Comparison of ENCODE assay signal across 15 mouse cellular contexts in genomic region chr16:96249635-96250034, GRCm38 (mm10). TPM values are rescaled to one million over a fixed set of nuclear protein-coding genes. Genes with fewer than 3 reads are reported as not detected.
DNase-seq lines count a peak whose midpoint lies in the region; ATAC-seq and TF ChIP-seq lines count a peak whose summit lies in the region.
"Had no signal": no experiment of that assay in that cellular context is flagged by ENCODE, and none has a peak within 500 bp of the region (broad histone marks: within the 10 kb centered on the region; RNA-seq: fewer than 3 reads in every experiment).

No protein-coding gene starts in this region.

- no peaks in the 10 kb centered on the region for H3K36me3 ChIP-seq in forebrain, embryonic 12.5 days (replicated peaks)
- H3K36me3 ChIP-seq in forebrain, embryonic 10.5 days (replicated peaks): no peaks in the 10 kb centered on the region
- no peaks in the 10 kb centered on the region for H3K36me3 ChIP-seq in midbrain, postnatal 0 days (ENCODE audit: insufficient read depth, low read length)
- H3K36me3 ChIP-seq in midbrain, embryonic 16.5 days (ENCODE audit: control insufficient read depth, insufficient read depth, low read length): no peaks in the 10 kb centered on the region
- H3K36me3 ChIP-seq in stomach, postnatal 0 days (ENCODE audit: control insufficient read depth, insufficient read depth, low read length): no peaks in the 10 kb centered on the region
- H3K36me3 ChIP-seq: G1E; neural tube, embryonic 12.5 days had no signal

- no peak for TF ChIP-seq CTCF in midbrain, postnatal 0 days (IDR thresholded peaks at IDR 0.05)
- no peak for TF ChIP-seq CTCF in layer of hippocampus, adult 2 months (conservative IDR thresholded peaks at IDR 0.05)
- TF ChIP-seq CTCF in stomach, postnatal 0 days (IDR thresholded peaks at IDR 0.05; ENCODE audit: low read depth): no peak

- ATAC-seq in forebrain, embryonic 12.5 days (ENCODE audit: low FRiP score): peak; percentile 46; the same call in 1 of the 2 replicates
- no peak for ATAC-seq in midbrain, postnatal 0 days (ENCODE audit: low FRiP score)
- no peak for ATAC-seq in midbrain, embryonic 16.5 days
- no peak for ATAC-seq in stomach, postnatal 0 days (ENCODE audit: low FRiP score, low TSS enrichment)

- H3K9me3 ChIP-seq in forebrain, embryonic 12.5 days: peaks cover 6% of the 10 kb centered on the region
- peaks cover 2% of the 10 kb centered on the region; the same call in 1 of the 2 replicates for H3K9me3 ChIP-seq in forebrain, embryonic 10.5 days
- H3K9me3 ChIP-seq in midbrain, postnatal 0 days (ENCODE audit: low read length): no peaks in the 10 kb centered on the region
- H3K9me3 ChIP-seq in midbrain, embryonic 16.5 days (replicated peaks; ENCODE audit: control insufficient read depth, low read length, poor library complexity, severe bottlenecking): no peaks in the 10 kb centered on the region
- no peaks in the 10 kb centered on the region for H3K9me3 ChIP-seq in stomach, postnatal 0 days (ENCODE audit: control insufficient read depth, low read length)

- no peaks in the 10 kb centered on the region for H3K4me1 ChIP-seq in forebrain, embryonic 12.5 days
- H3K4me1 ChIP-seq in forebrain, embryonic 10.5 days: no peaks in the 10 kb centered on the region
- H3K4me1 ChIP-seq in midbrain, postnatal 0 days (ENCODE audit: insufficient read depth, low read length): no peaks in the 10 kb centered on the region
- no peaks in the 10 kb centered on the region for H3K4me1 ChIP-seq in midbrain, embryonic 16.5 days (ENCODE audit: control insufficient read depth, insufficient read depth, low read length)
- no peaks in the 10 kb centered on the region for H3K4me1 ChIP-seq in stomach, postnatal 0 days (replicated peaks; ENCODE audit: control insufficient read depth, insufficient read depth)
- H3K4me1 ChIP-seq: neural tube, embryonic 12.5 days had no signal

- H3K27ac ChIP-seq in forebrain, embryonic 12.5 days: no peak overlapping the region
- no peak overlapping the region for H3K27ac ChIP-seq in forebrain, embryonic 10.5 days
- no peak overlapping the region for H3K27ac ChIP-seq in midbrain, postnatal 0 days (ENCODE audit: low read depth, low read length)
- no peak overlapping the region for H3K27ac ChIP-seq in midbrain, embryonic 16.5 days (ENCODE audit: low read length)
- H3K27ac ChIP-seq in layer of hippocampus, adult 2 months: peak overlapping the region; percentile 77
- no peak overlapping the region for H3K27ac ChIP-seq in stomach, postnatal 0 days (replicated peaks)
- H3K27ac ChIP-seq: neural tube, embryonic 12.5 days had no signal

- H3K27me3 ChIP-seq in forebrain, embryonic 12.5 days: no peaks in the 10 kb centered on the region
- no peaks in the 10 kb centered on the region for H3K27me3 ChIP-seq in forebrain, embryonic 10.5 days (ENCODE audit: poor library complexity, severe bottlenecking)
- H3K27me3 ChIP-seq in midbrain, postnatal 0 days (ENCODE audit: insufficient read depth, low read length): no peaks in the 10 kb centered on the region
- no peaks in the 10 kb centered on the region for H3K27me3 ChIP-seq in midbrain, embryonic 16.5 days (ENCODE audit: control insufficient read depth, insufficient read depth, low read depth, low read length)
- H3K27me3 ChIP-seq in stomach, postnatal 0 days (ENCODE audit: control insufficient read depth, insufficient read depth, low read length): no peaks in the 10 kb centered on the region
- H3K27me3 ChIP-seq: neural tube, embryonic 12.5 days had no signal

- no peak overlapping the region for H3K4me2 ChIP-seq in forebrain, embryonic 12.5 days
- no peak overlapping the region for H3K4me2 ChIP-seq in midbrain, postnatal 0 days (ENCODE audit: low read depth, low read length, poor library complexity, severe bottlenecking)
- H3K4me2 ChIP-seq in midbrain, embryonic 16.5 days (ENCODE audit: low read length): no peak overlapping the region
- no peak overlapping the region for H3K4me2 ChIP-seq in stomach, postnatal 0 days (replicated peaks; ENCODE audit: low read depth)
- H3K4me2 ChIP-seq: liver, embryonic 11.5 days; neural tube, embryonic 12.5 days had no signal

- no peak for DNase-seq in forebrain, embryonic 10.5 days (ENCODE audit: extremely low spot score, low spot score)
- peak; percentile 90 for DNase-seq in midbrain, postnatal 0 days (ENCODE audit: low spot score)
- DNase-seq in layer of hippocampus, adult 2 months (ENCODE audit: low spot score in 2 of 2): peak; percentile 63 to 85
- peak; percentile 11 for DNase-seq in stomach, postnatal 0 days (ENCODE audit: low spot score)
- DNase-seq in thymus, postnatal 10 days (ENCODE audit: low spot score in 2 of 2): no peak
- no peak for DNase-seq in spleen, adult 18-20 months
- DNase-seq: adrenal gland, postnatal 10 days; kidney, postnatal 14 days; thymus, postnatal 36 days had no signal

- H3K9ac ChIP-seq in forebrain, embryonic 12.5 days: no peak overlapping the region
- no peak overlapping the region for H3K9ac ChIP-seq in midbrain, postnatal 0 days (replicated peaks; ENCODE audit: low read length, poor library complexity, severe bottlenecking)
- H3K9ac ChIP-seq in midbrain, embryonic 16.5 days (ENCODE audit: low read depth, low read length): no peak overlapping the region
- no peak overlapping the region for H3K9ac ChIP-seq in stomach, postnatal 0 days (ENCODE audit: low read length)
- H3K9ac ChIP-seq: neural tube, embryonic 12.5 days had no signal

- WGBS in forebrain, embryonic 12.5 days: 81% methylated on average over 7 of the region's 7 CpGs
- WGBS in forebrain, embryonic 10.5 days: 91% methylated on average over 7 of the region's 7 CpGs
- 85% methylated on average over 7 of the region's 7 CpGs for WGBS in midbrain, postnatal 0 days
- 72% methylated on average over 7 of the region's 7 CpGs for WGBS in midbrain, embryonic 16.5 days
- WGBS in stomach, postnatal 0 days: 82% methylated on average over 7 of the region's 7 CpGs

- no peak for TF ChIP-seq EP300 in stomach, postnatal 0 days (optimal IDR thresholded peaks at IDR 0.05)

- no peak overlapping the region for H3K4me3 ChIP-seq in forebrain, embryonic 12.5 days (replicated peaks)
- no peak overlapping the region for H3K4me3 ChIP-seq in forebrain, embryonic 10.5 days
- H3K4me3 ChIP-seq in midbrain, postnatal 0 days (ENCODE audit: low read depth, low read length): no peak overlapping the region
- no peak overlapping the region for H3K4me3 ChIP-seq in midbrain, embryonic 16.5 days (ENCODE audit: low read depth, low read length)
- H3K4me3 ChIP-seq in layer of hippocampus, adult 2 months: no peak overlapping the region
- H3K4me3 ChIP-seq in stomach, postnatal 0 days (ENCODE audit: low read depth, low read length): no peak overlapping the region
- H3K4me3 ChIP-seq: neural tube, embryonic 12.5 days had no signal

RNA-seq across cellular contexts. Expression of gene B3galt5, which starts 14.0 kb away (rescaled TPM):
- 0.73 and 0.82 TPM in 2 replicates for polyA plus RNA-seq in forebrain, embryonic 12.5 days (2016; fragmentation: Nextera tagmentation; extraction: Ambion mirVana)
- polyA plus RNA-seq in forebrain, embryonic 10.5 days (2016; fragmentation: Nextera tagmentation; extraction: Ambion mirVana): 0.10 and 0.11 TPM in 2 replicates
- 9.0 and 12.1 TPM in 2 replicates for total RNA-seq in midbrain, postnatal 0 days (2014; rRNA removed)
- 5.9 and 6.1 TPM in 2 replicates for polyA plus RNA-seq in midbrain, postnatal 0 days (2015; fragmentation: Nextera tagmentation; extraction: Ambion mirVana)
- polyA plus RNA-seq in midbrain, embryonic 16.5 days (2015; fragmentation: Nextera tagmentation; extraction: Ambion mirVana): 4.7 and 4.8 TPM in 2 replicates
- total RNA-seq in layer of hippocampus, adult 2 months (2021): 10 to 100 TPM; 54.5 to 57.4 TPM
- 8.7 and 10.6 TPM in 2 replicates for polyA plus RNA-seq in stomach, postnatal 0 days (2015; fragmentation: Nextera tagmentation; extraction: Ambion mirVana)
- total RNA-seq: heart, postnatal 25 days had no signal
- polyA plus RNA-seq: G1E had no signal

RNA-seq across cellular contexts. Expression of gene Sh3bgr, which starts 49.4 kb away (rescaled TPM):
- 0.59 and 1.6 TPM in 2 replicates for polyA plus RNA-seq in forebrain, embryonic 12.5 days (2016; fragmentation: Nextera tagmentation; extraction: Ambion mirVana)
- 1.3 and 1.8 TPM in 2 replicates for polyA plus RNA-seq in forebrain, embryonic 10.5 days (2016; fragmentation: Nextera tagmentation; extraction: Ambion mirVana)
- 2.2 and 2.4 TPM in 2 replicates for total RNA-seq in midbrain, postnatal 0 days (2014; rRNA removed)
- polyA plus RNA-seq in midbrain, postnatal 0 days (2015; fragmentation: Nextera tagmentation; extraction: Ambion mirVana): 5.4 and 6.8 TPM in 2 replicates
- 1.5 and 2.3 TPM in 2 replicates for polyA plus RNA-seq in midbrain, embryonic 16.5 days (2015; fragmentation: Nextera tagmentation; extraction: Ambion mirVana)
- total RNA-seq in layer of hippocampus, adult 2 months (2021): 1 to 10 TPM; 2.1 to 3.3 TPM
- polyA plus RNA-seq in stomach, postnatal 0 days (2015; fragmentation: Nextera tagmentation; extraction: Ambion mirVana): 32.1 and 35.6 TPM in 2 replicates
- total RNA-seq: G1E had no signal
- polyA plus RNA-seq: G1E had no signal

RNA-seq across cellular contexts. Expression of gene Lca5l, which starts 57.6 kb away (rescaled TPM):
- polyA plus RNA-seq in forebrain, embryonic 12.5 days (2016; fragmentation: Nextera tagmentation; extraction: Ambion mirVana): 1.3 and 1.6 TPM in 2 replicates
- polyA plus RNA-seq in forebrain, embryonic 10.5 days (2016; fragmentation: Nextera tagmentation; extraction: Ambion mirVana): 1.0 and 1.1 TPM in 2 replicates
- total RNA-seq in midbrain, postnatal 0 days (2014; rRNA removed): 2.7 and 3.0 TPM in 2 replicates
- polyA plus RNA-seq in midbrain, postnatal 0 days (2015; fragmentation: Nextera tagmentation; extraction: Ambion mirVana): 2.3 and 2.4 TPM in 2 replicates
- 1.7 and 2.4 TPM in 2 replicates for polyA plus RNA-seq in midbrain, embryonic 16.5 days (2015; fragmentation: Nextera tagmentation; extraction: Ambion mirVana)
- 1 to 10 TPM; 2.4 to 2.7 TPM for total RNA-seq in layer of hippocampus, adult 2 months (2021)
- polyA plus RNA-seq in stomach, postnatal 0 days (2015; fragmentation: Nextera tagmentation; extraction: Ambion mirVana): 1.1 and 1.4 TPM in 2 replicates
- polyA plus RNA-seq: G1E had no signal

Comparison
In these comparisons a context has a peak if more than half of its experiments do, and no peak if none do; other contexts are left out.
1. DNase-seq: peak in midbrain, postnatal 0 days (single experiment), layer of hippocampus, adult 2 months (2 of 2) and stomach, postnatal 0 days (single experiment); none in forebrain, embryonic 10.5 days (single experiment), thymus, postnatal 10 days (0 of 2) and spleen, adult 18-20 months (0 of 2).